Mouse (Mus musculus): ENCODE data around the gene Kcnma1. TPM values are rescaled to one million over a fixed set of nuclear protein-coding genes. Genes with fewer than 3 reads are reported as not detected.

The Kcnma1 gene
- total RNA-seq, 2 experiments from 2014 or later: 194 to 195 TPM

DNA sequence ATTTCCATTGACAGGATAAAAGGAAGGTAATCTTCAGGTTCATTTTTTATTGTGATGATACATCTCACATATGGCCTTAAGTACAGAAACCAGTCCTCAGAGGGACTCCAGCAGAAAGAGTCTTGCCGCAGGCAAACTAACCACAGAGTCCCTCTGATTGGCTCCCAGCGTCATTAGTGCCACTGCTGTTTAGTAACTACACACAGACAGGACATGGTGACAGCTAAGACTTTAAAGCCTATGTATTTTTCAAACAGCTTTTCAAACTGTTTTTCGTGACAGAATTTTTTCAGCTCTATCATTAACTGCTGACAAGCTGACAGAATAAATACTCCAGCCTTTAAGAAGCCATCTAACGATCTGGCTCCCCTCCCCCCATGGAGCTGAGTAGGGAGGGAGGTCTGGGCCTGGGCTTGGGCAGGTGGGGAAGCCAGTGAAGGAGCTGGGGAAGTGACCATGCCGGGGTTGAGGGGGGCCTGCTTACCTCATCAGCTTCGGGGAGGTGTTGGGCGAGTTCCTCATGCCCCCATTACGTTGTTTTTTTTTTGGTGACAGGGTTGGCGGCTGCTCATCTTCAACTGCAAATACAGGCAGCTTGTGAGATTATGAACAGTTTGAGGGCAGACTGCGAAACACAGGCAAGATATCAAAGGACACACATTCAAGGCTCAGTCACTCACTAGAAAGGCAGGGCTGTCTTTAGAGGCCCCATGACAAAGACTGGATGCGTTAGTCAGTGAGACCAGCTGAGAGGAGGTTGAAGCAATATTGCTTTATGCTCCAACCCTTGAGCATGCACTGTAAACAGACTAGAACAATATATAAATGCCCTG is 628.3 kb downstream of the Kcnma1 start:
- TF ChIP-seq CTCF (IDR thresholded peaks at IDR 0.05): no peak
- intact Hi-C loops (cut with DNase I): loop anchor here (5.0 kb wide), 1 partner anchor 46 kb away; no protein-coding TSS in a partner anchor
- Histone ChIP-seq H3K27ac (no peak overlapping the region), H3K4me3 (no peak overlapping the region)
- no peak for DNase-seq (ENCODE audit: extremely low spot score in 1 of 2, low spot score in 2 of 2)

DNA sequence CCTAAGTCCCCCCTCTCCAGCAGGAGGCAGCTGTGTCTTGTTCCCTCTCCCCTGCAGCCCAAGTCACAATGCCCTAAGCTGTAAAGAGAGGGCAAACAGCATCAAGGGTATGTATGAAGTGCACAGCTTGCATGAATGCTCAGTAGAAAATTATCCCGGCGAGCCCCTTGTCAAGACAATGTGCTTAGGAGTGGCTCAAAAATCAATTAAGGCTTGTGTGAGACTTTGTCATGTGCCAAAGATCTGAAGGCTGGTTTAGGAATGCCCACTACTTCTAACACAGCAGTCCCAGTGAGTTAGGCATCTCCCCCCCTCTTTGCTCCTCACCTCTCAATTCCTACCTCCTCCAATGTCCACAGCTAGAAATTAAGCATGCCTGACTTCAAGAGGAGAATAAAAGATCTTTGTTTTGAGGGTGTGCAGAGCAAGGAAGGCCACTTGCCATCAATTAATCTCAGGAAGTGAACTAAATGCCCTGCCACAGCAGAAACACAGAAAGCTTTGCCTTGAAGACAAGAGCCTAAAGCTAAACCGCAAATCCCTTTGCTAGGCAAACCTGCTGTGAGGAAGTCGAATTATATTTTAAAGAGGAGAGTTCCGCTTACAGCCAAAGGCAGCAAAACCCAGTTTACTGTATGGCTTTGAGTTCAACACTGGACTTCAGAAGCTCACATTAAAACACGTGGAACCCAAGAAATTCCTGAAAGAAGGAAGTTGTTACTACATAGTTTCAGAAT is 635.8 kb downstream of the Kcnma1 start:
- TF ChIP-seq CTCF (IDR thresholded peaks at IDR 0.05): no peak
- Histone ChIP-seq H3K27ac (no peak overlapping the region), H3K4me3 (no peak overlapping the region)
- intact Hi-C loops (cut with DNase I): no loop called here
- no peak for DNase-seq (ENCODE audit: extremely low spot score in 1 of 2, low spot score in 2 of 2)

DNA sequence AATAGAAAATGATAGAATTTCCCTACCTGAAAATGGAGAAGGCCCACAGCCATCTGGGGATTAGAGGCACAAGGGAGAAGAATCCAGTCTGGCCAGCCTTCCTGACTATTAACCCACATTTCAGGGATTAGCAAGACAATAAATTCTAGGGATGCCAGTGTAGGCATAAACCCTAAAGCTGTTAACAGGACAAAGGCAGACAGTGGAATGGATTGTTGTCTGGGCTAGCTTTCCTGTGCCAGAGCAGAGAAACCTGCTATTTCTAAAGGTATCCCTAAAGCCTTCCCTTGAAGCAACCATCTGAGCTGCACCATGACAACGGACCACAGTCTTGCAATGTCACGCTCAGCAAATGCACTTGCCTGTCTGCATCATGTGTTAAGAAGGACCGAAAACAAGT is 642.3 kb downstream of the Kcnma1 start:
- TF ChIP-seq CTCF (IDR thresholded peaks at IDR 0.05): no peak
- H3K4me3 ChIP-seq: no peak overlapping the region
- intact Hi-C loops (cut with DNase I): no loop called here
- no peak overlapping the region for H3K27ac ChIP-seq
- DNase-seq (ENCODE audit: extremely low spot score in 1 of 2, low spot score in 2 of 2): no peak

DNA sequence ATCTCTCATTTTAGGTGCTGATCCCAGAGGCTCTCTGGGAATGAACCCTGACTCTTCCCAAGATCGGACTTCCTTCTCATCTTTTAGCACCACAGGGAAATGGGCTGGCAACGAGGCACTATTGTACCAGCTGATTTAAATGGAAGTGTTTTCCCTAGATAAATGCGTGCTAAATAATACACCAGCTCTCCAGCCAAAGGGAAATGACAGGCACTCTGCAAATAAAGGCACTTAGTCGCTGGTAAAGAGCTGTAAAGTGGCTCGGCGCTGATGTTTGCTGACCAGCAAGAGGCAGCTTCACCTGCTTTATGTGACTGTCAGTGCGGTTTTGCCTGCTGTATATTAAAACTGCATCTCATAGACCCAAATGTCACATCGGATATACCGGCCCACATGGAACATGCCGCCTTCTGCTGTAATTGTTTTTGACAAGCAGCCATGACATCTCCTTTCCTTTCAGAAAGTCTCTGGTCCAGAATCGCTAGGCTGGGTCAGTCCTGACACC is 653.7 kb downstream of the Kcnma1 start:
- Histone ChIP-seq H3K4me3 (no peak overlapping the region), H3K27ac (no peak overlapping the region)
- DNase-seq (ENCODE audit: extremely low spot score in 1 of 2, low spot score in 2 of 2): no peak
- no peak for TF ChIP-seq CTCF (IDR thresholded peaks at IDR 0.05)
- intact Hi-C loops (cut with DNase I): no loop called here

DNA sequence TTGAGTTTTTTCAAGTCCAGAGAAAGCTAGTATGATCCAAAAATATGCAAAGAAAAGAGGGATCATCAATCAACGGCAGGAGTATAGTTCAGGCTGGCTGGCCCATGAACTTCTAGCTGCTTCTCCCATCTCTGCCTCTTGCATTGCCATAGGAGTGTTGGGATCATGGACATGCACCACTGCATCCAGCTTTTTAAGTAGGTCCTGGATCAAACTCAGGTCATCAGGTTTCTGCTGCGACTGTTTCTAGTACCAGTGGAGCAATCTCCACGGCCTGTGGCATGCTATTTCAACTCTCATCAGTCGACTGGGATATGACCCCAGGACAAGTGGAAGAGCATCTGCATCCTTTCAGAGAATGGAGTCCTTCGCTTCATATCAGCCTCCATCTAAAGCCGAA is 655.5 kb downstream of the Kcnma1 start:
- intact Hi-C loops (cut with DNase I): no loop called here
- no peak for TF ChIP-seq CTCF (IDR thresholded peaks at IDR 0.05)

DNA sequence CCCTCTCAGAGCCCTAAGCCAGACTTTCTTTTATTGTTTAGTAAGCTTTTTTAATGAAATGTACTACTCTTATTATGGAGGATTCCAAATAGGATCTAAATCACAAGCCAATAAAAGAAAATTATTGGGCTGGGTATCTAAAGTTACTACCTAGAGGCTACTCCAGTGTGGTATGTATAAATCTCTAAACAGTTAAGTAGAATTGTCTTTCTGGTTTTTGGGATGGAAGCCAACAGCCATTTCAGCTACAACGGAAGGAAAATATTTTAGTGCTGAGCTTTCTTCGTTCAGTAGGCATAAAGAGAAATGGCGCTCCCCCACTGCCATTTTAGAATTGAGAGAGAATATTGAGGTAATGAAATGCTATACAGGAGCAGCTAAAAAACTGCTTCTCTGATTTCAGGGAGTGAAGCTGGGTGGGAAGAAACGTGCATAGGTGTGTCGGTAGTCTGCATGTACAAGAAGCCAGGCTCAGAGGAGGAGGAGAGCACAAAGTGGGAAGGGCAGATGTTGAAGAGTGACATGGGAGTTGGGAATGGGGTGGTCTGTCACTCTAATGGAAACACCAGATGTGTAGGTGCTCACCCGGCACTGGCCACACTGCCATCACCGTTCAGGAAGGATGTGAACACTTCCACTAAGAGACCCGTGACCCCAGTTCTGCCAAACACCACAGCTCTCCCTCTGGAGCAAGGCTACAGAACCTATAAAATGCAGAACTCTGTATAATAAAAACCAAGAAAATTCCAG is 656.6 kb downstream of the Kcnma1 start:
- Histone ChIP-seq H3K27ac (no peak overlapping the region), H3K4me3 (no peak overlapping the region)
- no peak for DNase-seq (ENCODE audit: extremely low spot score in 1 of 2, low spot score in 2 of 2)
- intact Hi-C loops (cut with DNase I): no loop called here
- no peak for TF ChIP-seq CTCF (IDR thresholded peaks at IDR 0.05)

More for the DNA sequence above, 655.5 kb downstream of the Kcnma1 start:
- Histone ChIP-seq H3K27ac (no peak overlapping the region), H3K4me3 (no peak overlapping the region)
- DNase-seq (ENCODE audit: extremely low spot score in 1 of 2, low spot score in 2 of 2): no peak

DNA sequence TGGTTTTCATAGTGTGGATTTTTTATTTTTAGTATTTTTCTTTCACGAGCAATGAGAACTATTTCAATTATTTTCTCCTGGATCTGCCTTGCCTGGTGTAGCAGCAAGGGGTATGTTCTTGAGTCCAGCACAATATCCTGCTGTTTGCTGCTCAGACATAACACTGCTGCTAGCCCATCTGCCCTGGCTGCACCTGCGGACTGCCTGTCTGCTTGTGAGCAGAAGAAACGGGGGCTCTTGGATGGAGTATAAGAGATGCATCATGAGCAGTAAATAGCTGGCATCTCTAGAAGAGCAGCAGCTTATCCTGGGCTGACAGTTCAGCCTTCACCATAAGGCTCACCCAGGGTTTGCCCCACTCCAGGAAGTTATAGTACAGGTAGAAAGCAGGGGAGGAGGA is 687.5 kb downstream of the Kcnma1 start:
- DNase-seq (ENCODE audit: extremely low spot score in 1 of 2, low spot score in 2 of 2): no peak
- no peak overlapping the region for H3K4me3 ChIP-seq
- intact Hi-C loops (cut with DNase I): no loop called here
- TF ChIP-seq CTCF (IDR thresholded peaks at IDR 0.05): no peak
- no peak overlapping the region for H3K27ac ChIP-seq

DNA sequence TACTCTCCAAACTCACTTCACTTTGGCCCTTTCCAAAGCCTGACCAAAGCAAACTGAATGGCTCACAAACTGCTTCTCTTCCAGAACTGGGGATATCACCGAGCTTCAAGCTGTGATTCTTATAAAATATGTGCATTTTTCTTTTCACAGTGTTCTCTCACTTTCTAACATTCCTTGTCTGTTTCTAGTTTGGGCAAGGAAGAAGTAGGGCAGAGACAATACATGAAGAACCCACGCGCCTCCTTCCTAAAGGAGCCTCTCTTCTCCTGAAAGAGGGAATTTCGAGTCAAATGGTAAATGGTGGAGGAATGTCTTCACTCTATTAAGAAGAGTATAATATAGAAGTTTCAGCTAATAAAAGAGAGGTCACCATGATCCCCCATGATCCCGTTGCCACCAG is 709.0 kb downstream of the Kcnma1 start:
- intact Hi-C loops (cut with DNase I): no loop called here
- no peak for TF ChIP-seq CTCF (IDR thresholded peaks at IDR 0.05)
- no peak for DNase-seq (ENCODE audit: extremely low spot score in 1 of 2, low spot score in 2 of 2)
- Histone ChIP-seq H3K27ac (no peak overlapping the region), H3K4me3 (no peak overlapping the region)

DNA sequence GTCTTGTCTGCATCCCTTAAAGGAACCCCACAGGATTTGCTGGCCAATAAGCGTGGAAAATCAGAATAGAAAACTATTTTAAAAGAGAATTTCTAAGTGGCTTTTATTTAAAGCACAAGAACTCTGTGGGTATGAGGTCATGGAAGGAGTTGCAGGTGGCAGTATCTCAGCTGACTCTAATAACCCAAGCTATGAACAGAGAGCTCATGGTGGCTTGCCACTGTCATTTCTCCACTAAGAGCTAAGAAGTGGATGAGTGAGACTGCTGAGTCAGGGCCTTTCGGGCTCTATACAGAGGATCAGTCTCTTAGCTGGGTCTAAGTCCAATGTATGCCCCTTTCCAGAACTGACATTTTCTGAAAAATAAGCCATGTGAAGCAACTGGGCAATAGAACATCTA is 713.8 kb downstream of the Kcnma1 start:
- Histone ChIP-seq H3K4me3 (no peak overlapping the region), H3K27ac (no peak overlapping the region)
- intact Hi-C loops (cut with DNase I): no loop called here
- no peak for DNase-seq (ENCODE audit: extremely low spot score in 1 of 2, low spot score in 2 of 2)
- no peak for TF ChIP-seq CTCF (IDR thresholded peaks at IDR 0.05)

DNA sequence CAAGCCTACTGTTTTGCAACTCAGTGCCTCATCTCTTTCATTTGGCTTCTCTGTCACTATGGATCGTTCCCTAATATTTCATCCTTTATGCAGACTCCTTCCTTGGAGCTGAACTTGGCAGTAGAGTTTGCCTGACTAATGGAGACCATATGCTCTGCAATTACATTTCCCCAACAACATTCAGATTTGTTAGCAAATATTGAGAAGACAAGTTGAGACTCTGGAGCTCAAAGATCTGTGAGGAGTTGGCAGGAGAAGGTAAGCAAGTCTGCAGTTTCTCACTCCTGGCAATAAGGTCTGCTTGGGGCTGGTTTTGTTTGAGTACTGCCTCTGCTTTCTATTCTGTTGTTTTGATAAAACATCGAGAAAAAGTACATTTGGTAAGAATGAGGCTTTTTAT is 723.7 kb downstream of the Kcnma1 start:
- no peak for DNase-seq (ENCODE audit: extremely low spot score in 1 of 2, low spot score in 2 of 2)
- no peak overlapping the region for H3K27ac ChIP-seq
- intact Hi-C loops (cut with DNase I): no loop called here
- TF ChIP-seq CTCF (IDR thresholded peaks at IDR 0.05): no peak
- H3K4me3 ChIP-seq: no peak overlapping the region

DNA sequence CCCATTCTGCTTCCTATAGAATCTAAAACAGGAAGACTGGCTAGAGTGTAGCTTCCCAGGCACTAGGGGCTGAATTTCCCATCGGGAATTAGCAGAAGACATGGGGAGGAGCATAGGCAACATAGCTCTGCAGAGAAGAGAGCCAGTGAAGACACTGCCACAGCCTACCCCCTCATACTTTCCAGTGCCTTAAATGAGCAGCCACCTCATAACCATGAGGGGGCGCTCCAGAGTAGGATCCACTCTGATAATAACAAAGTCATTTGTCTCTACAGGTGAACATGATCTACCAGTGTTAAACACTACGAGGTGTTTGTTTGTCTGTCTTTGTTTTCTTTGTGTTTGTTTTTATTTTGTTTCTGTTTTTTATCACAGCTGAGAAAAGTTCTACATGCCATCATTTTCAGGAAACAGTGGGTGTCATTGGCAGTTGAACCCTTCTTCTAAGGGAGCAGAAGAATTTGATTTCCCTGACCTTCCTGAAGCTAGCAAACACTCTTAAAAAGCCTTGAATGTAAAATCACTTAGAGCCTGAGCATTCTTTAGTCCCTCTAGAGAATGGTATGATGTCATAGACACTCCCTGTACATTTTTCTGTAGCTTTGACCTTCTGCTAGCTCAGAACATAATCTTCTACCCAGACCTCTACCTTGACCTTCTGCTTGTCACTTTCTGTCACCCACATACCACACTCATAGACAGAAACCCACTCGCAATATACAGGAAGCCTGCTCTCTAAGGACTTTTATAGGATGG is 747.6 kb downstream of the Kcnma1 start:
- no peak for DNase-seq (ENCODE audit: extremely low spot score in 1 of 2, low spot score in 2 of 2)
- peak; percentile 38 for TF ChIP-seq CTCF (IDR thresholded peaks at IDR 0.05)
- intact Hi-C loops (cut with DNase I): no loop called here
- no peak overlapping the region for H3K27ac ChIP-seq
- H3K4me3 ChIP-seq: no peak overlapping the region

All from left cerebral cortex, adult 2 months (tissue).